Mouse (Mus musculus) thymus, adult 2 months (tissue): Measurements from ENCODE around the gene Iglon5.

ENCODE experiments used
- CTCF ChIP-seq: fragments of 200-500 bp; IDR thresholded peaks from 2 replicates; pipeline ENCODE4 v1.5.1; 2012; ENCODE audit warnings: mild to moderate bottlenecking, control low read depth, low read length, moderate library complexity, borderline replicate concordance; ENCODE audit not compliant: control insufficient read depth, poor library complexity, insufficient read depth; ENCODE audit errors: extremely low read depth
- POLR2A ChIP-seq: fragments of 200-500 bp; IDR thresholded peaks from 2 replicates; pipeline ENCODE4 v1.6.1; 2012; ENCODE audit warnings: mild to moderate bottlenecking, low read length, control low read depth, moderate library complexity; ENCODE audit not compliant: control insufficient read depth, poor library complexity, insufficient read depth; ENCODE audit errors: extremely low read depth

DNA sequence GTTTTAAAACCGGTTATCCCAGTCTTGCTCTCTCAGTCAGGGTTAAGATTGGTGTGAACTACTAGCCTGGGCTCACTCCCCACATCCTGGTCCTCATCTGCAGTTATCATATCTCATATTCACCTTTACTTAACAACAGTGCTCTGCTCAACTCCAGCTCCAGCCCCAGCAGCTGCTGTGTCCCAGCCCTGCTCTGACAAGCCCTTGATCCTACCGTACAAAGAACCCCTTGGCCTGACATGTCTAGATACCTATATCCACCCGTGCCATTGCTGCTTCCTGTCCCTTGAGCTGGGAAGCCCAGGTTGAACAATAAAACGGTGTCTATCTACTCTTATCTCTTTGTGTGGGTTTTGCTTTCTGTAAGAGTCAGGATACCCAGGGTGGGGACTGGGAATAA lies 60.4 kb downstream of the Iglon5 start:
- TF ChIP-seq CTCF (no peak), POLR2A (no peak)
